Mouse (Mus musculus) liver, embryonic 11.5 days (tissue): ENCODE measurements around the gene Prp2. TPM values are rescaled to one million over a fixed set of nuclear protein-coding genes. Genes with fewer than 3 reads are reported as not detected.
"Not testable (repeated sequence)": the region's sequence is repeated elsewhere in the genome, so short reads cannot be mapped to it uniquely, and the experiment has no call there.

Experiments used
- ATAC-seq: fragments of 200-750 bp; cut with Nextera tagmentation; replicated peaks from 2 replicates; pipeline ENCODE4 v1.8.0; 2017; ENCODE audit warnings: moderate number of reproducible peaks, mild to moderate bottlenecking, moderate TSS enrichment, moderate library complexity; ENCODE audit not compliant: low FRiP score
- DNase-seq: peaks from one replicate; pipeline ENCODE4 v3.0.0-alpha.2; 2017; ENCODE audit warnings: low spot score
- H3K27ac ChIP-seq: fragments of 300-500 bp; sonication (generic); 2 replicates; pipeline ENCODE4 v1.5.1; 2014; ENCODE audit warnings: mild to moderate bottlenecking, low read depth, low read length, control low read depth
- H3K27me3 ChIP-seq: fragments of 300-500 bp; sonication (generic); replicated peaks from 2 replicates; pipeline ENCODE4 v1.6.1; 2014; ENCODE audit warnings: low read length, mixed read lengths; ENCODE audit not compliant: control insufficient read depth, insufficient read depth
- H3K36me3 ChIP-seq: fragments of 300-500 bp; sonication (generic); 2 replicates; pipeline ENCODE4 v1.6.1; 2014; ENCODE audit warnings: mild to moderate bottlenecking, low read length, moderate library complexity, mixed read lengths; ENCODE audit not compliant: control insufficient read depth, insufficient read depth
- H3K4me1 ChIP-seq: fragments of 300-500 bp; sonication (generic); replicated peaks from 2 replicates; pipeline ENCODE4 v1.6.1; 2014; ENCODE audit warnings: low read length, mixed read lengths; ENCODE audit not compliant: control insufficient read depth, insufficient read depth
- H3K4me2 ChIP-seq: fragments of 300-500 bp; sonication (generic); 2 replicates; pipeline ENCODE4 v1.6.1; 2014; ENCODE audit warnings: mild to moderate bottlenecking, control low read depth, moderate library complexity
- H3K4me3 ChIP-seq: fragments of 300-500 bp; sonication (generic); 2 replicates; pipeline ENCODE4 v1.5.1; 2014; ENCODE audit warnings: low read depth, low read length, control low read depth
- H3K9ac ChIP-seq: fragments of 300-500 bp; sonication (generic); 2 replicates; pipeline ENCODE4 v1.6.1; 2014; ENCODE audit warnings: low read depth, low read length, control low read depth
- H3K9me3 ChIP-seq: fragments of 300-500 bp; sonication (generic); 2 replicates; pipeline ENCODE4 v1.6.1; 2016; ENCODE audit warnings: low read length, inconsistent platforms, mixed read lengths; ENCODE audit not compliant: control insufficient read depth
- WGBS: fragments of 180-500 bp; shearing (Covaris S2); extraction: QIAGEN DNeasy Blood & Tissue Kit; methylation state at CpG from one replicate; pipeline ENCODE4 v1.1.7; 2014; 5-methylcytosine and 5-hydroxymethylcytosine counted together
- polyA plus RNA-seq: library from polyadenylated mRNA; unstranded; fragments of >200 nt; fragmentation: Nextera tagmentation; extraction: Ambion mirVana; gene quantifications from 2 replicates; pipeline ENCODE4 v1.2.1, GENCODE M21; 2014

Gene Prp2
- not detected in 2 replicates for polyA plus RNA-seq

DNA sequence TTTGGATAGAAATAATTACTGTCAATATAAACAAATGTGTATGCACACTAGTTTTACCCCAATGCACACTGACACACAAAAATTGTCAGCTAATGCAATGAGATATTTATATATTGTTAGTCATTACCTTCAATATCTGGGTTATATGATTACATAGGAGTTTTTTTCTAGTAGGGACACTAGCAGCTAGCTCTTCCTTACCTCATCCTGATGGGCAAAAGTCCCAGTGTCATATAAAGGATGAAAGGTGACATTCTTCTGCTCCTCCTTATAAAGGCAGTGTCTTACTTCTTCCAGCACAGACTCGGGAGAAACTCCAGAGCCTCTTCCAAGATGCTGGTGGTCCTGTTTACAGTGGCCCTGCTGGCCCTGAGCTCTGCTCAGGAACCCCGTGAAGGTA is at the start of gene Prp2:
Gene Prp2, plus strand, starts transcription at position 301 of the 400 bp plus-strand sequence.
- not testable (repeated sequence) for DNase-seq, H3K27ac ChIP-seq, H3K9me3 ChIP-seq, H3K36me3 ChIP-seq, H3K4me2 ChIP-seq, ATAC-seq, H3K9ac ChIP-seq, H3K4me3 ChIP-seq, H3K27me3 ChIP-seq, H3K4me1 ChIP-seq
- WGBS, result 64% methylated on average over 2 of the region's 2 CpGs

DNA sequence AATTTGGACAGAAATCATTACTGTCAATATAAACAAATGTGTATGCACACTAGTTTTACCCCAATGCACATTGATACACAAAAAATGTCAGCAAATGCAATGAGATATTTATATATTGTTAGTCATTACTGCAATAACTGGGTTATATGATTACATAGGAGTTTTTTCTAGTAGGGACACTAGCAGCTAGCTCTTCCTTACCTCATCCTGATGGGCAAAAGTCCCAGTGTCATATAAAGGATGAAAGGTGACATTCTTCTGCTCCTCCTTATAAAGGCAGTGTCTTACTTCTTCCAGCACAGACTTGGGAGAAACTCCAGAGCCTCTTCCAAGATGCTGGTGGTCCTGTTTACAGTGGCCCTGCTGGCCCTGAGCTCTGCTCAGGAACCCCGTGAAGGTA is 26.2 kb upstream of the Prp2 start, which contains the start of gene Prh1:
Gene Prh1, plus strand, starts transcription at position 301 of the 400 bp plus-strand sequence.
- H3K4me3 ChIP-seq, H3K4me1 ChIP-seq, ATAC-seq, H3K27me3 ChIP-seq, H3K4me2 ChIP-seq, H3K36me3 ChIP-seq, H3K27ac ChIP-seq, DNase-seq, H3K9me3 ChIP-seq, H3K9ac ChIP-seq: not testable (repeated sequence)
- 71% methylated on average over 1 of the region's 1 CpGs for WGBS

DNA sequence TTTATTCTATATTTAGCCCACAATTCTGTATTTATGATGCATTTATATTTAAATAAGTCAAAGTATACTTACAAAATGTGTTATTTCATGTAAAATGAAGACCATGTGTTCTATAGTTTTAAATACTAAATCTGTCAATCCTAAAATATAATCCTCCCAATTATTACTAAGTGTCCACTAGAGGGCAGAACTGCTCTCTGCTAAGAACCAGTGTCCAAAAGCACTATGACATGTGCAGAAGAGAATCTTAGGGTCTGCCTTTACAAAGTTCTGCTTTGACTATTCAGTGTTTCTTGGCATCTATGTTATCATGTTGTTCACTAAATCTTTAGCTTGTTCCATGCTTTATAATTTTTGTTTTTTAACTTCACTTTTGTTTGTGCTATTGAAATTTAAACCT is 53.7 kb downstream of the Prp2 start:
- ATAC-seq, result no peak
- Histone ChIP-seq H3K36me3 (no peaks in the 10 kb centered on the region), H3K4me3 (no peak overlapping the region), H3K27me3 (no peaks in the 10 kb centered on the region), H3K9me3 (no peaks in the 10 kb centered on the region), H3K4me1 (no peaks in the 10 kb centered on the region), H3K9ac (no peak overlapping the region), H3K4me2 (no peak overlapping the region), H3K27ac (no peak overlapping the region)
- no peak for DNase-seq

Other genes starting within 250 kb of the Prp2 start
- gene Gm8882, start 231.8 kb upstream of the Prp2 start, polyA plus RNA-seq, result not detected in 2 replicates
- not detected in 2 replicates for gene Prh1, start 26.1 kb upstream of the Prp2 start, polyA plus RNA-seq
- gene A630073D07Rik, start 55.6 kb downstream of the Prp2 start, polyA plus RNA-seq, result not detected in 2 replicates
- gene Tas2r120, start 61.0 kb downstream of the Prp2 start, polyA plus RNA-seq, result not detected in 2 replicates
- not detected in 2 replicates for gene Tas2r121, start 105.1 kb downstream of the Prp2 start, polyA plus RNA-seq
- gene Tas2r122, start 116.0 kb downstream of the Prp2 start, polyA plus RNA-seq, result not detected in 2 replicates
- gene Tas2r115, start 142.1 kb downstream of the Prp2 start, polyA plus RNA-seq, result not detected in 2 replicates
- gene Tas2r124, start 158.8 kb downstream of the Prp2 start, polyA plus RNA-seq, result not detected in 2 replicates
- gene Tas2r102, start 166.2 kb downstream of the Prp2 start, polyA plus RNA-seq, result not detected in 2 replicates
- not detected in 2 replicates for gene Tas2r136, start 182.2 kb downstream of the Prp2 start, polyA plus RNA-seq
- gene Tas2r117, start 206.9 kb downstream of the Prp2 start, polyA plus RNA-seq, result not detected in 2 replicates